Mouse (Mus musculus): ENCODE measurements around the gene Creb3l1.
A peak's percentile ranks its signal among the peaks of the same experiment; 100 is the strongest.

- 0 out of 2 replicates have a peak, but pooled peaks have one; percentile 20 for TF ChIP-seq CTCF (IDR thresholded peaks at IDR 0.05; ENCODE audit: low read depth)
- no peak for TF ChIP-seq EP300 (IDR thresholded peaks at IDR 0.05; ENCODE audit: low read depth)
Observed at GRCm38 (mm10) chr2:91947397-91948150, 76.7 kb downstream of the Creb3l1 start.

Data from liver, embryonic 14.5 days (tissue).